Mouse (Mus musculus) layer of hippocampus, adult 8-10 months (tissue): ENCODE data around the gene Opcml. TPM values are rescaled to one million over a fixed set of nuclear protein-coding genes. Genes with fewer than 3 reads are reported as not detected.

Experiments used
- DNase-seq, 2 experiments: peaks; one replicate each; pipeline ENCODE4 v3.0.0; 2022; ENCODE audit warnings: low spot score in 2 of 2
- total RNA-seq, 4 experiments: library from RNA; stranded (reverse); gene quantifications; 2 replicates each; pipeline ENCODE4 v1.2.4; 2022

The Opcml gene
- total RNA-seq, 4 experiments from 2014 or later, result 229 to 268 (median 247) TPM

GRCm38 (mm10) chr9:28490410-28490809 is 699.8 kb downstream of the Opcml start:
- no peak for DNase-seq

- DNase-seq, result no peak
Observed at GRCm38 (mm10) chr9:28499841-28500794, 709.5 kb downstream of the Opcml start.

DNA sequence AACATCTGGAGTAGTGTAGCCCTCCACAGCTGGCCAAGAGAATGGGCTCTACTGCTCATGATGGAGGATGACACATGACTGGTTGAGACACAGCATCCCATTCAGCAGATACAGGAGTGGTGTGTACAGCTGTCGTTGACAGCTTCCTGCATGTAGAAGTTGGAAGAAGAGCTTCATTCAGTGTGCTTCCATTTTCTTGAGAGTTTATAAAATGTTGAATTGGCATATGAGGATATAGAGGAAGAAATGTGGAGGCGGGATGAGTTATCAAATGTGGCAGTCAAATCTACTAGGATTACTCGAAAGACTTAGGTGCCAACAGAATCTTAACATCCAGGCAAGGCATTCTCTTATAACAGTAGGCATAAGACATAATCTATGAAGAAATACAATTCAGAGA is 723.3 kb downstream of the Opcml start:
- DNase-seq, result peak in 1 of 2 experiments; percentile 2

DNA sequence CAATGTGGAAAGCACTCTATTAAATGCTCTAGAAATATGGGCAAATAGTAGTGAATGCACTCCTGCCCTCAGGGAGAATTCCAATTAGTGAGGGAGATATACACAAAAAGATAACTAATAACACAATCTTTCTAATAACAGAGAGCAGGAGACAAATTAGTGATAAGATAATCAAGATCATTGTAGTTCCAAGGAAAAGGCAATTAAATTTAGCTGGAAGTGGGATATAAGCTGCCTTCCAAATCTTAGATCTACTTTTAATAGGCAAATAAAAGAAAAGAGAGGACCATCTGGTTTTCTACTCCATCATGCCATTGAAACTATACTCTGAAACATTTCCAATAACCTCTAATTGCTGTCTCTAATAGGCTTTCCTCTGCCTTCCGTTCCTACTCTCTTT is 742.6 kb downstream of the Opcml start:
- no peak for DNase-seq

GRCm38 (mm10) chr9:28535006-28535405 is 744.4 kb downstream of the Opcml start:
- DNase-seq, result no peak

GRCm38 (mm10) chr9:28536637-28537036 is 746.1 kb downstream of the Opcml start:
- no peak for DNase-seq

GRCm38 (mm10) chr9:28548189-28548588 is 757.6 kb downstream of the Opcml start:
- no peak for DNase-seq

- no peak for DNase-seq
Observed at GRCm38 (mm10) chr9:28552387-28553182, 762.0 kb downstream of the Opcml start.

DNA sequence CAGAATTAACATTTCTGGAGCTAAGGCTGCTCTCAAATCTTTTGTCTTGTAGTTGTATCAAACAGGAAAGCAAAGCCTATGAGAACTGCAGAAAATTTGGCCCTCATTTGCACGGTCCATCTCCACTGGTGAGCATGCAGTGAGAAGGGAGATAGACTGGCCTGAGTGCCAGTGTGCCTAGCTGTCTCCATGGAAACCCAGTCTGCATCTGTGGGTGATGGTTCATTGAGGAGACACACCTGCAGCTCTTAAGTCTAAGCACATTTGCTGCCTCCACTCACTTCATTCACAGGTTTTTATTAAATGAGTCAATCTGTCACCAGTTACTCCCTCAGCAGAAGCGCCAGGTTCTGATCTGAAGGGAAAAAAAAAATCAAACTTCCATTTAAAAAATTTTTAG is 768.1 kb downstream of the Opcml start:
- no peak for DNase-seq

DNA sequence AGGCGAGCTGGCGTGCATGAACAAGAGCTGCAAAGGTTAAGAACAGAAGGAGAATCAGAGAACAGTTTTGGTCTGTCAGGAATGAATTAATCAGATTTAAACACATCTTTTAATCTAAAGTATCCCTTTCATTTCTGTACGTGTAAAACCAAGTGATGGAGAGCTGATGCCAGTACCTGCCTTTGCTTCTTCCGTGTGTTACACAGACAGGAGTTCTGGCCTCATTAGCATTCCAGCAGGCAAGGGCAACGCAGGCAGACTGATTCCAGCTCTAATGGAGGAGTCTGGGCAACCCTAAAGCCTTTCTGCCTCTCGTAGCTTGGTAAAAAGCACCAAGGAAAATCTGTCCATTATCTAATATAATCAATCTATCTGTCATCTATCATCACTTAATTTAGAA is 771.2 kb downstream of the Opcml start:
- no peak for DNase-seq

DNA sequence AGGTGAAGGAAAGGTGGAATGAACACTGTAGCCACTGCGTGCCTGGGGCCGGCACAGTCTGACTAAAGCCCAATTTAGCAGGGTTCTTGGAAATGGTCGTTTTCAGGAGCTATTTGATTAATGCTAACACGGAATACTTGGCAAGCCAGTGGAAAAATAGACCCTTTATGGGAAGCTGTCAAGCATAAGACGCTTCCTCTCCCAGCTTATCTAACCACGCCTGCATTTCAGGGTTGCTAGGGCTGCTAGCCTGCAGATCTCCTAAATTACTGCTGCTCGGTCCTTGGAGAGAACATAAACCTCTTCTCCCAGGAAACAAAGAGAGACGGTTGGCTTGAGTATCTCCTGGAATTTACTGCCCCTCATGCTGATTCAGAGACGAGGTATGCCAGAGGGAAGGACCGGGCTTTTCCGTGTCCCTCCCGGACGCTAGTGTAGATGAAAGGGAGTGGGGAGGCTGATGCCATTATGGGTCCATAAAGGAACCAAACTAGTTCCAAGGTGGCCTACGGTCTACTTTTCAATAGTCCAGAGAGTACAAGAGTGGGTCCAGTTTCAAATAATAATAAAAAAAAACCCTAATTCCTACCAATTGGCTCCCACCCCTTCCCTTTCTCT is 772.6 kb downstream of the Opcml start:
- DNase-seq, result no peak

DNA sequence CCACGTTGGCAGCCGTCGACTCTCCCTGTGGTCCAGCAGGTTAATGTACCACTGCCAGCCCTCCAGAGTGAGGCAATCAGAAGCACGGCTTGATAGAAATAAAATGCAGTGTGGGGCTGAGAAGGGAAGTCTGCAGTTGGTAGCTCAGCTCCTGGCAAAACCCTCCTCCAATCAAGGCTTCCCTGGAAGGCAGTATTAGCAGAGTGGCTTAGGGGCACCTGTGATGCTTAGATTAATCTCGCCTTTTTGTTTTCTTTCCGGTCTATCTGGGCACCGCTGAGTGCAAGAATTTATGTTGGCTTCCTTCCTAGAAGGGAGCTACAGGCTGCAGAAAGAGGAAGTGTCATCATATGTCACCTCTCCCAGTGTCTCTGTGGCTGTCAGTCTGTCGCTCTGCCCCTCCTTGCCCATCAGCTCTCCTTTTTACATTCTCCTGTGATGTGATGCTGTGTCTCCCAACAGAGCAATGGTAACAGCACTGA is 778.5 kb downstream of the Opcml start:
- no peak for DNase-seq

DNA sequence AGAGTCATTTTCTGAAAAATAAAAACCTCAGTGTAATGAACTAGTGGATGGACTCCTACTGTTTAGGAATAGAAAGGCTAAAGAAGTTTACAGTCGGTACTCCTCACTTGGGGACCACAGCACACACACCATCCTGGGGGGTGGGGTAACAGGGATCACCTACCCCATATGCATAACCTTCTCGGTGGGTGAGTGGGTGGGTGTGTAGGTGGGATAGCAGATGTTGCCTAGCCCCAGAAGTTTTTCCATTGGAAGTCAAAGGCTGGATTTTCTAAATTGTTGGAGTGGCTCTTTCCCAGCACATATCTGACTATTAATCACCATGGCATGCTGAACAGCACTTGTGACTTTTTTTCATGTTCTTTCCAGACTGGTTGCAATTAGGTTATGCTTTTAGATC is 779.2 kb downstream of the Opcml start:
- peak in 1 of 2 experiments; percentile 26 for DNase-seq

GRCm38 (mm10) chr9:28571682-28572081 is 781.1 kb downstream of the Opcml start:
- no peak for DNase-seq

DNA sequence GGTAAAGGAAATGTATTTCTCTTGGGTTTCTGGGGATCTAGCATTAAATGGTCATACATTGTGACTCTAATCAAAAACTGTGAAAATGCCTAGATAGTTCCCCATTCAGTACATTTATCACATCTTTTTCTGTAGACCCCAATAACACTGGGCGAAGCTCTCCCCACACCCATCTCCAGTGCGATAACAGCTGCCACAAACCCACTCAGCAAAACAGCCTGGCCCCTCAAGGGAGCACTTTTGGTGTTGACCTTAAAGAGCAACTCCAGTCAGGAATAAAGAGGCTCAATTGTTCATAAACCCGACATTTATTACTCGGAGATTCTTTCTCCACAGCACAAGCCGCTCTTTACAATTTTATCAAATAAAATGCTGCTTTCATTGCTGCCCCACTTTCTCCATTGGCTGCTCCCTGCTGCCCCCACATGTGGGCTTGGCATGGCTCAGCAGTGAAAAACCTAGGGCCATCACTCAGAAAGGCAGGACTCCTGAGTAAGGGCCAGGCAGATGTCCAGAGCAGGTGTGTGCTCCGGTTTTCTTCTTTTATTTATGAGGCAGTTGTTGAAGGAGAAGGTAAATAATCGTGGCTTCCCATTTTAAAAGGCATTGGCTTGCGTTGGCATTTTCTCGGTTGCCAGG is 781.7 kb downstream of the Opcml start:
- no peak for DNase-seq

GRCm38 (mm10) chr9:28578730-28579129 is 788.2 kb downstream of the Opcml start:
- DNase-seq, result no peak

GRCm38 (mm10) chr9:28587253-28587652 is 796.7 kb downstream of the Opcml start:
- DNase-seq, result no peak

DNA sequence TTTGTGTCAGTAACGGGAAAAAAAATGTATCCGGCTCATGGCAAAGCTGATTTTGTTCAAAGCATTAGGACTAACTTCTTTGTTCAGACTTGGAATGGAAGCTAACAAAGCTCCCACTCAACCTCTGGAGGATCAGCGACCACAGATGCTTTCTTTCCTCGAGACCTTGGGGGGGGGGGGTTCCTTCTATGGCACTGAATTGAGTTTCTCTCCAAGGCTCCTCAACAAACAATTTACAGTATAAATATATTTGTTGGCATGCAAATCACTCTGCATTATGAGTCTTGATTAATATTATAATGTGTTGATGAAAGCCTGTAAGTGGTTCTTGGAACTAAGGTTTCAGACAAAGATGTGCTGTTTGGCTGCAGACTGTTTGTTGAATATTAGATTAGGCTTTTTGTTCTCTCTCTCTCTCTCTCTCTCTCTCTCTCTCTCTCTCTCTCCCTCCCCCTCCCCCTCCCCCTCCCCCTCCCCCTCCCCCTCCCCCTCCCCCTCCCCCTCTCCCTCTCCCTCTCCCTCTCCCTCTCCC is 797.3 kb downstream of the Opcml start:
- DNase-seq, result no peak

GRCm38 (mm10) chr9:28588488-28588887 is 797.9 kb downstream of the Opcml start:
- no peak for DNase-seq

- DNase-seq, result no peak
Observed at GRCm38 (mm10) chr9:28592208-28592607, 801.6 kb downstream of the Opcml start.

DNA sequence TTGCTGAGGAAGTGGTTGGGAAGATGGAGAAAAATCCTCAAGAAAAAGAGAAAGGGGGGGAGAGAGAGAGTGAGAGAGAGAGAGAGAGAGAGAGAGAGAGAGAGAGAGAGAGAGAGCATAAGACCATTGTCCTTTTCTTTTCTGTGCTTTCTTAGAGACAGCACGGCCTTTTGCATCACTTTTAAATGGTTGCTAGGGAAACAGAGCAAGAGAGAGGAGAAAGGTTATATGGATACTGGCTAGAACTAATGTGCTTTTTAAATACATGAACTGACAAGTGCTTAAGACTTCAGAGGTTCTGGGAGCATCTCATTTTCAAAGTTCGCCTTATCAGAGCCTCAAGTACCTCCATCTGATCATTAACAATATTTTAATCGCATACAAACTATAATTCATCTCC is 804.5 kb downstream of the Opcml start:
- DNase-seq, result no peak
